Mouse (Mus musculus): ENCODE results near the gene Efhd2.

Gene Efhd2

DNA sequence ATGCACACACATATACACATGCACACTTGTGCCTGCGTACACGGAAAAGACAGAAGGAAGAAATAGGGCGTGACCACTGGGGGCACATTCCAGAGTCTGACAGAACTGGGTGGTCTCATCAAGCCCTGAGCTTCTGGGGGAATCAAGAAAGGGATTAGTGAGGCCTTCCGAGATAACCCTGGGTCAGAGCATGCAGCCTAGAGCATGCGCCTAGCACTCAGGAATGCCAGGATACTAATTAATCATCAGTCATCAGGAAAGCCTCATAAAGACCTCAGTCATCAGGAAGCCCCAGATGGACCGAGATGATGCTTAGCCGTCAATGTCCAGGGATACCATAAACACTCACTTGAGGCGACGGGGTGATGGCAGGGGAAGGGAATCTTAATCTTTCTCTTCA lies 5.2 kb upstream of the Efhd2 start:
- no peak for DNase-seq

DNA sequence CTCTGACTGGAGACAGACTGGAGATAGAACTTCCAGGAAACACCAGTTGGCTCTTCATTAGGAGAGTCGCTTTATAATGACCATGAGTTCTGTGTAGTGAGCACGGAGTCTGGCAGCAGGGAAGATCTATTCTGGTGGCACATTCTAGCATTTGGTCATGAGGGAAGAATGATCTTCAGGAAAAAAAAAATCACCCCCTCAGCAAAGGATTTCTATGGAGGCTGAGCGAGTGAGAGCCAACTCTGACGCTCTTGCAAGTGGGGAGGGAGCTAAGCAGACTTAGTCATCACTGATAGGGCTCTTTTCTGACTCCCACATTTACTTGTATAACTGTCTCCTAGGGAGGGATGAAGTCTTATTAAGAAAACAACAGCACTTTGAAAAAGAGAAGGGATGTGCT lies 4.4 kb upstream of the Efhd2 start:
- DNase-seq, result no peak

DNA sequence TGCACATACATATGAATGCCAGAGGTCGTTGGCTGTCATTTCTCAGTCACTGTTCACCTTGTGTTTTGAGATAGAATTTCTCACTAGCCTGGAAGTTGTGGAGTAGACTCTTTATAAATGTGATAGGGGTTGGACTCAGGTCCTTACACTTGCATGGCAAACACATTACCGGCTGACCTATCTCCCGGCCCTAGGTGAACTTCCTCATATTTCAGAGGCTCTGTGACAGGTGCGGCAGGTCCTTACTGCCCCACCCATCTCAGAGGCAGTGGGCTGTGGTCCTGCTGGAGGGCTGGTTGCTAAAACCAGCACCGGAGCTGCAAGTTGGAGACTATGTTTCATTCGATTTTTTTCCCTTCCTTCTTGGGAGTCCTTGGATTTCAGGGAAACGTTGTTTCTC lies 3.9 kb upstream of the Efhd2 start:
- DNase-seq, result no peak

DNA sequence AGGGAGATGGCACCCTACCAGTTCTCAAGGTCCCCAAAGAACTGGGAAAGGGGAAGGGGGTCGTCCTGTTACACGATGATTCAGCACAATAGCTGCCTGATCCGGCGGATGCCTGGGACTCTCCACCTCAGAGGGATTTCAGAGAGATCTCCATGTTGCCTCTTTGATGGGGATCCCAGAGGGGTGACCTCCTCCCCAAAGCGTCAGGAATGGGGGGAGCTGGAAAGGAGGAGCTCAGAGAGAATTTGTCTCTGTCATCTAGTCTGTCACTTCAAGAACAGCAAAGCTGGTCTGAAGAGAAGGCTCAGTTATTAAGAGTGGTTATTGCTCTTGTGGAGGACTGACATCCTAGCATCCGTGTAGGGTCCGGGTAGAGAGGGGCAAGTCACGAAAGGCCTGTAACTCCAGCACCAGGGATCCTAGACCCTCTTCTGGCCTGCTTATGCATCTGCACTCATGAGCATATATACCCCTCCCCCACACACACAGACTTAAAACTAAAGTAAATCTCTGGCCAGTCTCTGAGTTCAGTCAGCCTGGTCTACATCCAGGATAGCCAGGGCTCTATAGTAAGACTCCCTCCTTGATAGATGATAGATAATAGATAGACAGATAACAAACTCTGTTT lies 875 bp upstream of the Efhd2 start:
- no peak for DNase-seq

DNA sequence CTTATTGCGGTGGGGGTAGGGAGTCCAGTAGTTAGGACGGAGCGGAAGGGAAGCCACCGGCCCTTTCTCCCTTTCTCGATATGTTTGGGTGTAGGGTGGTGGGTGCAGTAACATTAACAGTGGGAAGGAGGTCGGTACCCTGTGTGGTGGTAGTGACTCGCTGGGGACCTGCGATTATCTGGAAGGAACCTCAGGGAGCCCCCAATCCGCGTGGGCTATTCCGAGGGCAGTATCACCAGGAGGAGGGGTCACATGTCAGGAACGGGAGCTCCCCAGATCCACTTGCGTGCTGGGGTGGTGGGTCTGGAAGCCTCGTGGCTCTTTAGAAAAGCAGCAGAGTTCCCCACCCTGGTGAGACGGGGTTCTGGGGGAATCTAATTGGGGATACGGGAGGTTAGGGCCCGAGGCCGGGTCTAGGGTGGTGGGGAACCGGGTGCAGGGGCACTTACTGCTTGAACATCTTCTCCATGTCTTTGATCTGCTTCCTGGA lies 564 bp downstream of the Efhd2 start:
- no peak for DNase-seq

DNA sequence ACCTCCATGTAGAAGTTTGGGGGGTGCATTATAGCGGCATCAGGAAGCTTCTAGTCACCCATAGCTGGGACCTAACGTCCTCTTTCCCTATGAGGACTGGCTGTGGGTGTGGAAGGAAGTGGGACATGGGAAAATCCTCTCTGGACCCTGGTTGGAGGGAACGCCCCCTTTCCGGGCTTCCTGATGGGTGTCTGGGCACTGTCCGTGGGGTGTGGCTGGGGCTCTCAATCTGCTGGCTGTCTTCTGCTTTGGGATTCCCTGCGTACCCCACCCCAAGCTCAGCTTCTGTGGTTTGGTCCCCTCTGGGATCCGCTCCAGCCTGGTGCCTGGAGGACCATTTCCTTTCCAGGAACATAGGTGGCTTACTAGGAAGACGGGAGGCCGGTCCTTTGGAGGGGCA lies 1.7 kb downstream of the Efhd2 start:
- DNase-seq, result peak; percentile 44

DNA sequence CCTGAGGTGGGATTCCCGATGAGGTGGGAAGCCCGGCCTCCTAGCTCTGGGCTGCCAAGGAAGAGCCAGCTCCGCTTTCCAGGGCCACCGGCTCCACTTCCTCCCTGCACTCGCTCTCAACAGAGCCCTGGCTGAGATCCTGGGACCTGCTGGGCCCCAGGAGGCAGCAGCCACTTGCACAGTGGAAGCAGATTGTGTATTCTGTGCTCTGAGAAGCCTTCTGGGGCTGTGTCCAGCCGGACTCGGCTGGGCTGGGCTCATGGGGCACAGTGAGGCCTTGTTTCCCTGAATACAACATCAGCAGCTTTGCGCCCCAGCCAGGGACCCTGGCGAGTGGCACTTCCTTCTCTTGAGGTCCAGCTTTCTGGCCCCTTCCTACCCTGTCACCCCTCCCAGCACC lies 2.8 kb downstream of the Efhd2 start:
- peak; percentile 38 for DNase-seq

DNA sequence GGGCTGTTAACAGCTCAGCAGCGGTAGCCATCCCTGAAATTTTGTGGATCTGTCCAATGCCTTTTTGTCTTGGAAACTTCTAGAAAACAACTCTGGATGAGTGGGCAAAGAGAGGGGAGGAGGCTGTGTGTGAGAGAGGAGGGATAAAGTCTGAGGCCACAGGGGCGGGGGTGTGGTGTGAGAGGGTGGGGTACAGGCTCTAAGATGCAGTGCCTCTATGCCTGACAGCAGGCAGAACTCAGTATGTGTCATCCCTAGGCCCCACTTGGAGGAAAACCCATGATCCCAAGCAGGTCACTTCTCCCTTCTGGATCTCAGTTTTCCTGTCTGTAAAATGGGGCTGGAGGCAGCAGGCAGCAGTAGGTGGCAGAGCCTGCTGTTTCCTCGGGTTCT lies 3.4 kb downstream of the Efhd2 start:
- DNase-seq, result no peak

DNA sequence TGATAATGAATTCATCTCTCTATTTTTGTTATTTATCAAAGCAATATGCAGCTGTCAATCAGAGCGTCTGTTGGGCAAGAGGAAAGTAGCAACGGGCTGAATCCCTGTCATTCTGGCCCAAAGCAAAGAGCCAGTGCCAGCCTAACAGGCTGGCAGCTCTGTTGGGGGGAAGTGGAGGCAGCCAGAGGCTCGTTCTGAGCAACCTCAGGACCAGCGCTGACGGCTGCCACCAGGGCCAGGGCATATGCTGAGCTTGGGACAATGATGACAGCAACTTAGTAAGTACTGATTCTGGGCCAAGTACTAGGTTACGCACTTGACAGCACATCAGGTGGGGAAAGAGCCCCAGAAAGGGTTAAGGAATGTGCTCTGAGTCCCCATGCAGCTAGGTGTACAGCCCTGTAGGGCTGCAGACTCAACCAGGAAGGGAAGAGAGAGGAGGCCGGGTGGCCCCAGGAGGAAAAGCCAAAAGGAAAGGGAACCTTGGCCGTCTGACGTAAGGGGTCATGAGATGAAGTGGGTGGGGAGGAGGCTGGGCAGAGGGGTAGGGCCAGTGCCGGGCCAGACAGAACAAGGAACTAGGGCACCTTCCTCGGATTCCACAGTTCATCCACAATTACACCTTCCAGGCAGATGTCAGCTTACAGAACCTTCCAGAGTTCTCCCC lies 3.9 kb downstream of the Efhd2 start:
- peak; percentile 63 for DNase-seq

DNA sequence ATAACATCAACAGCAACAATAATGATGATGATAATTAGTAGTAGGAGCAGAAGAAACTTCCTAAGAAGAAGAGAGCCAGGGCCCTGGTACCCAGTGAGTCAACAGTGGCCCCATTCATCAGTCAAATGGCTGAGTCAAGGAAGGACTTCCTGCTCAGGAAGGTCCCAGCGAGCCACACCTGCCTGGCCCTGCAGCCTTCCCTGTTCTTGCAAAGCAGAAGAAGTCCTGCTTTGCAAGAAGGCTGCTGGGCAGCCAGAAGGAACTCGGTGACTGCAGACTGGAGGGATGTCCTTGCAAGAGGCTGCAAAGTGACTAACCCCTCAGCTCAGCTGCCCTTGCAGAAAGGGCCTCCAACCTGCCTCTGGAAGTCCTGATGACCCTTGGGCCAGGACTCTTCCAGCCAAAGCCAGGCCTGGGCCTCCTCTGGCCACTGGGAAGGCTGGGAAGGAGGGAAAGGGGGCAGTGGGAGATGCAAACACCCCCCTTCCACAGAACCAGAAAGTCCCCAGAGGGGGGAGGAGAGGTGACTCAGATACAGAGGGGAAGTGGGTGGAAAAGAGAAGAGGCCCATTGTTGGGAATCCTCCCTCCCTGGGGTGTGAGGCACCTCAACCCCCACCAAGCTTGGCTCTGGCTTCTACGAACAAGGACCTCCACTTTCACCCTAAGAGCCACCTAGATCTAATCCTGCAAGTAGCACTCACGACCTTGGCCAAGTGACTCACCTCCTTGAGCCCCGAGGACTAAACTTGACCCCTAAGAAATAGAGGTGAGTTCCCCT lies 5.1 kb downstream of the Efhd2 start:
- no peak for DNase-seq

DNA sequence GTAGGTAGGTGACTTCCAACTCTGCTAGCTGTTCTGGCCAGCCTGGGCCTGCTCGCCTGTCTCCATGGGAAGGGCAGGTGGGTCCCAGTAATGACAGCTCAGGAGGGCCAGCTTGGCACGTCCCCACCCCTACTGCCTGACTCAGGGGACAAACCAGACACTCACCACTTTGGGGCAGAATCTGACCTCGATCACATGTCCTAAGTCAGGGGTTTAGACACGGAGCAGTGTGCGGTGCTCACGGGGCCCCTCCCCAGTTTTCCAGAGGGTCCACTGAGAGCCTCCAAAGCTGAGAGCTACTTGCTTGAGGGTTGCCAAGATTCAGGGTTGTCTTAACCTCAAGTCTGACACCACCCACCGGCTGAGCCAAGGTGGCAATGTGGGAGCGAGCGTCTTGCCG lies 6.7 kb downstream of the Efhd2 start:
- no peak for DNase-seq

DNA sequence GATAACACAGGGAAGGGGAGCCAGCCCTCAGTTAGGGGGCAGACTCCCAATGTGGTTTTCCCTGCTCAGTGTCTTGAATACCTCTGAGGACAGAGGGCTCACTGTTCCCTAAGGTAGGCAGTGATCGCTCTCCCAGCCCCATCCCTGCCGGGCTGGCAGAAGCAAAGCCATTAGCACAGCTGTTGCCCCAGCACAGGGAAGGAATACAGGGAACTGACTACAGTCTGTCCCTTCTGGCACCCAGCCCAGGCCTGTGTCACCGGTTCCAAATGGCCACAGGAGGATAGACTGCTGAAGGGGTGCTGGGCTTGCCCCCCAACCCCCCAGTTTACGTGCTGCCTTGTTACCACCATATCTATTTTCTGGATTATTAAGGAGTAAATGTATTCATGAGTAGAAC lies 7.2 kb downstream of the Efhd2 start:
- peak; percentile 84 for DNase-seq

DNA sequence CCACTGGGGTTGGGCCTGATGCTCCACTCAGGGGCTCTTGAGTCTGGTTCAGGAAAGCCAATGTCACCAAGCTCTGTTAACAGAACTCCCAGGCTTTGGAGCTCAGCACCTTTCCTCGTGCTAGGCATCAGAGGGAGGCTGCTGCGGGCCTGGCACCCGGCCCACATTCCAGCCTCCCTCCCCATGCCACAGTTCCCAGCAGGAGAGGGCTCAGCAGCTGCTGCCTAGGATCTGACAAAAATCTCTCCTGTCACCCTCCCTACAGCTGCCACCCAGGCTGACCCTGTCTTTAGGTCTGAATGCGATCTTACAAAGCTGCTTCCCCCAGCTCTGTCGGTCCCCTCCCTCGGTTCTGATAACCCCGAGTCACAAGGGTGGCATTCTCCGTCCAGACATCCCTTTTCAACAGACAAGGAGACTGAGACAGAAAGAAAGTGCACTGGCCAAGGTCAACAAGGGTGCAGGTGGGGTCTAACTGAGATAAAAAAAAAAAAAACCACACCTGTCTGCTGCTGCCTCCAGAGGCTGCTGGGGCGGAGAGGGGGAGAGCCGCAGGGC lies 7.7 kb downstream of the Efhd2 start:
- DNase-seq, result peak; percentile 72

DNA sequence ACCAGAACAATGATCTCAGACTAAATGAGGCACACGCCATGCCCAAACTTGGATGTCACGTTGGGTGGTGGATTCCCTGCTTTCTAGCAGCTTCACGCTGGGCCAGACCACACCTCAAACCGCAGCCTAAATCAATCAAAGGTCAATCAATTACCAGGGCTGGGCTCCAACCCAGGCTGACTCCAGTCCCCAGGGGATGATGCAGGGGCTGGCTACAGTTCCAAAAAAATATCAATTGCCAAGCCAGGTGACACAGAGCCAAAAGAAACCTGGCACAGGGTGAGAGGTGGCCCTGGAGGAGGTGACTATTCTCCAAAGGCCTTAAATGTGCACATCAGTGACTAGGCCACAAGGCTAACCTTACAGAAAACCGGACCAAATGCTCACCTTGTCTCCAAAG lies 9.1 kb downstream of the Efhd2 start:
- no peak for DNase-seq

DNA sequence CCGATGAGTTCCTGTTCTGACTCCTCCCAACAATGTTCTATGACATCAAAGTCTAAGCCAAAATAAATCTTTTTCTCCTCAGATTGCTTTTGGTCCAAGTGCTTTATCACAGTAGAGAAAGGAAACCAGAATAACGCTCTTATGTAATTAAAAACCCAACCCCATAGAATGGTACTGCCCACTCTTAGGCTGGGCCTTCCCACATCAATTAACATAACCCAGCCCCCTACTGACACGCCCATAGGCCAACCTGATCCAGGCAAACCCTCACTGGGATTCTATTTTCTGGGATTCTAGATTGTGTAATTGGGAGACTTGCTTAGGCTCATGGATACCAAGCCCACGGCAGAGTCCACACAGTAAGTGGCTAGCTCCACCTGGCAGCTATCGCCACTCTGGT lies 9.7 kb downstream of the Efhd2 start:
- DNase-seq, result no peak

DNA sequence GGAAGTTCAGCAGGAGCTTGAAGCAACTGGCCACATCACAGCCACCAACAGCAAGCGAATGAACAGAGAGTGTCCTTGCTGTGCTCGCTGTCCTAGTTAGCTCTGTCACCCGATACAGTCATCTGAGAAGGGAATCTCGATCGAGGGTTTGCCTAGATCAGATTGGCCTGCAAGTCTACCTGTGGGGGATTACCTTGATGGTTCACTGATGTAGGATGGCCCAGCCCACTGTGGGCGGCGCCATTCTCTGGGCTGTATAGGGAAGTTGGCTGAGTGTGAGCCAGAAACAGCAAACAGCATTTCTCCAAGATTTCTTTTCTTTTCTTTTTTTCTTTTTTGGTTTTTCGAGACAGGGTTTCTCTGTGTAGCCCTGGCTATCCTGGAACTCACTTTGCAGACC lies 10.2 kb downstream of the Efhd2 start:
- DNase-seq, result no peak

DNA sequence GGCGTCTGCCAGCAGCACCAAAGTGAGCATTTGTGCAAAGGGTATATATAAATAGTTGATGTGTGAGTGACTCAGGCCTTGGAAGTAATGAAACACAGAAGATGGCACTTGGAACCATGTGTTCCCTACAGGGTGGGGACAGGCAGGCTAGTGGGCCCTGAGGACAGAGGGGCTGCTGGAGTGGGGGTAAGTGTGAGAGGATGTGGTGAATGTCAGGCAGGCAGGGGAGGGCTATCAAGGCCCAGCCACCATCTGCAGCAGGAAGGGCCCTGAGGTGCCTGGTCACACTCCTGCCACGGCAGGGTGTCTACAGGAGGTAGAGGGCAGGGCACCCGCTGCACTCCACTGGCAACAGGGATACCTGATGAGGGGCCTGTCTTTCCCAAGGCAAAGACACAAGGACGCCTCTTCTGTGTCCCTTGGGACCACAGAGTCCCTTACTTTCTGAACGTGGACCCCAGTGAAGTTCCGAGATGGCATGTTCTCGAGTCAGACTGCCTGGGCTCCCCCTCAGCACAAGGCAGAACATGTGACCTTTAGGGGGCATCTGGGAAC lies 10.9 kb downstream of the Efhd2 start:
- no peak for DNase-seq

DNA sequence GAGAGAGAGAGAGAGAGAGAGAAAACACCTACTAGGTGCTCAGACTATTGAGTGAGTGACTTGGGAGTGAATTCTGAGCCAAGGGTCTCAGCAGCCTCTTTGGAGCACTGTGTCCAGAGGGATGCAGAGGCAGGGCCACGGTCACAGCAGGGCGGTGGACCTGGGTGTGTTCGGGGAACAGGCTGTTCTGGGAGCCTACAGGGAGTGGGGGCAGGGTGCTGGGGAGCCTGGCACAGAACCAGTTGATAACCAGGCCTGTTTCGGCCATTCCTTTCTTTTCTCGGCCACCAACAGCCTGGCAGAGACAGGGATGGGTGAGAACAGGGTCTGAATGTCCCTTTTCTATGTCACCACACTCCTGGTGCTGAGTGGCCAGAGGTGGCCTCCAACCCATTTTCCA lies 11.9 kb downstream of the Efhd2 start:
- DNase-seq, result peak; percentile 11

DNA sequence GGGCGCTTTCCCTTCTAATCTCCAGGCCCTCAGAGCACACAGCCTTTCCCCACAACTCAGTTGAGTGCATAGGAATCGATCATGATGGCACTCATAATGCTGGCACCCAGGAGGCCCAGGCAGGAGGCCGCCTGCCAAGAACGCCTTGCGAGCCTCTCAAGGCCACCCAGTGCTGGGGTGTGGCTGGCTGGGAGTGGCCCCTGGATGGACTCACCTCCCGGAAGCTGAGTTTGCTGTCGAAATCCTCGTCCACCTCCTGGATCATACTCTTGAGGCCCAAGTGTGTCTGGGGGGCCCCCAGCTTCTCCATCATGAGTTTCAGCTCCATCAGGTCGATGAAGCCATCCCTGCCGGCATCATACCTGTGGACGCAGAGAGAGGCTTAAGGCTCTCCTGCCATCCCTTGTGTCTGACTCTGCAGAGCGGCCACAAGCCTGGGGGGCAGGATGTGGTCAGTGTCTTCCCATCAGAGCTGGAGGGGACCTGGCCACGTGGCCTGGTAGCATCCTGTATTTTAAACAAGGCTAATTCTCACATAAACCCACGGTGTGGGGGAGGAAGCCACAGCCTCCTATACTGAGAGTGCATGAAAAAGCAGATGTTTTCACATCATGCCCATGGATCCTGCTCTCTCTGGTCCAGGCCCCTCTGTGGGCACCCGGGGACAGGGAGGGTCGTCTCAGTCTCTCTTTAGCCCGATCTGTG lies 13.0 kb downstream of the Efhd2 start:
- no peak for DNase-seq

DNA sequence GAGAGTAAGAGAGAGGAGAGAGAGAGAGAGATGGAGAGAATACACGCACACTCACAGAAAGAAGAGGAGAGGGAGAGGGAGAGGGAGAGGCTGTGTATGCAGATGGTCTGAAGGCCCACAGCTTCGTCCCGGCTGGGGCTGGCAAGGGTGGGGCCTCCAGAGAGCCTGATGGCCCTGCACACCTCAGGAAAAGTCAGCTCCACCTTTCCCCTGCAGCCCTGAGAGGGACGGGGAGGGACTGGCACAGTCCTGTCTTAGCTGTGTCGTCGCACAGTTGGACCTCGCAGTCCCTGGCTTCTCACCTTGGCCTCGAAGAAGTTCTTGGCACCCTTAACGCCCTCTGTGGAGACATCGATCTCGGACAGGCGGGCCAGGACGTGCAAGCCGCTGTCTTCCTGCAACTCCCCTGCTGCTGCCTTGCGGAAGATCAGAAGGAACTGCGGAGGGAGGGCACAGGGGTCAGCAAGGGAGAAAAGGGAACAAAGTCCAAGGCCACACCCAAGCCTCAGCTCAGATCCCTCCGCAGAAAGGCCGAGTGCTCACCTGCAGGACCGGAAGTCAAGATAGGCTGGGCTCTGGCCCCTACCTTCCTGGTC lies 14.4 kb downstream of the Efhd2 start:
- peak; percentile 18 for DNase-seq

DNA sequence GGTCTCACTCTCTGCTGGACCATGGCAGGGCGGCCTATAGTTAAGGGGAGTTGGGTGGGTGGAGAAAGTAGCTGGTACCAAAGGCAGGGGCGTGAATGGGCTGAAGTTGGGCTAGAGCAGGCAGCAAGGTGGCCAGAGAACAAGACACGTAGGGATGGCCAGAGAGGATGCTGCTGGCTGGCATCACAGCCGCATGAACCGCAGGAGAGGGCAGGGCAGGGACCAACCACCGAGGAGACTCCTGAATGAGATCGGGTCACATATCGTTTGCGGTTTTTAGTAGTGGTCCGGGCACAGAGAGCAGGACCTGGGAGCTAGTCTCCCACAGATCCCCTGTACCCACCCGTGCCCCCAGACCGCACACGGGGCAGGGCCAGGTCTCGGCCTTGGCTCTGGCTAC lies 15.4 kb downstream of the Efhd2 start:
- DNase-seq, result no peak

DNA sequence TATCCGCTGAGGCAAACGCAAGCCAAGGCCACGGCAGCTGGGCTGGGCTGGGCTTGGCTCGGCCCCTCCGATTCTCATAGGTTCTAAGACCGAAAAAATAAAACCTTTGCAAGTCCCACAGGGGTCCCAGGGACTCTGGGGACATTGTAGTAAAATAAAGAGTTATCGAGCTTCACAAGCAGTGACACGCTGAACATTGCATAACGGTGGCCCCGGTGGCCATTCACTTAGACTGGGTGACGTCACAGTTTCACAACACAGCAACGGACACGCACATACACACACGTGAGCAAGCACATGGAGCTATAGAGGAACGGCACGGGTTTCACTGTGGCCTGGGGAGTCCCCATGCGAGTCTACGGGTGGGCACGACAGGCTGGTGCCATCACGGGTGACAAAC lies 16.2 kb downstream of the Efhd2 start:
- DNase-seq, result peak; percentile 68

All from kidney, postnatal 10 days (tissue).